Mouse (Mus musculus) induced T-regulatory cell, adult 2 months (primary cell): ENCODE data around the gene Rab14.

Experiments
- DNase-seq: peaks from one replicate; pipeline ENCODE4 v3.0.0-alpha.2; 2012; ENCODE audit warnings: low read depth

Gene Rab14

GRCm38 (mm10) chr2:35153844-35154554 lies 46.9 kb downstream of the Rab14 start:
- peak; percentile 35 for DNase-seq

DNA sequence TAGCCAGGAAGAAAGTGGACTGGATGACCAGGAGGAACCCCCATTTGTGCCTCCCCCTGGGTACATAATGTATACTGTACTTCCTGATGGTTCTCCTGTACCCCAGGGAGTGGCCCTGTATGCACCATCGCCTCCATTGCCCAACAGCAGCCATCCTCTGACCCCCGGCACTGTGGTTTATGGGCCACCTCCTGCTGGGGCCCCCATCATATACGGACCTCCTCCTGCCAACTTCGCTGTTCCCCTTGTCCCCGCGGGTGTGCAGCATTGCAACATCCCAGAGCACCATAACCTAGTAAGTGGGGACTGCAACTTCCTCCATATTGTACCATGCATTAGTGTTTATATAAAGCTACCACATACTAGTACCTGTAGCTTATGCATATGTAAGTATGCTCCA lies 47.7 kb downstream of the Rab14 start:
- no peak for DNase-seq

- no peak for DNase-seq
Measured at GRCm38 (mm10) chr2:35151303-35151882, 49.5 kb downstream of the Rab14 start.

- no peak for DNase-seq
Measured at GRCm38 (mm10) chr2:35148806-35149205, 52.1 kb downstream of the Rab14 start.

- DNase-seq, result no peak
Measured at GRCm38 (mm10) chr2:35141673-35142072, 59.2 kb downstream of the Rab14 start.

GRCm38 (mm10) chr2:35138576-35138975 lies 62.3 kb downstream of the Rab14 start:
- DNase-seq, result no peak

DNA sequence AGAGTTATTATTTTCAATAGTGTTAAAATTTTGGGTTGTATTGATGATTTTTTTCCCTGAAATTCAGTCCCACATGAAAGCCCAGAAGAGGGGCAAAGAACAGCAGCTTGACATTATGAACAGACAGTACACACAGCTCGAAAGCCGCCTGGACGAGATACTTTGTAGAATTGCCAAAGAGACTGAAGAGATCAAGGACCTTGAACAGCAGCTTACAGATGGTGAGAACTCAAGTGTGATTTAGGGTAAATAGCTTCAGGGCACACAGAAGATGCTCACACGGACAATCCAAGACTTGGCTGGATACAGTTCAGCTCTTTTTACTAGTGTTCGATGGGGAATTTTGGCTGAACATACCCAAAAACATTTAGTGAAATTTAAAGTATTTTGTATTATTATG lies 67.0 kb downstream of the Rab14 start:
- no peak for DNase-seq

- DNase-seq, result no peak
Measured at GRCm38 (mm10) chr2:35132662-35133055, 68.3 kb downstream of the Rab14 start.

DNA sequence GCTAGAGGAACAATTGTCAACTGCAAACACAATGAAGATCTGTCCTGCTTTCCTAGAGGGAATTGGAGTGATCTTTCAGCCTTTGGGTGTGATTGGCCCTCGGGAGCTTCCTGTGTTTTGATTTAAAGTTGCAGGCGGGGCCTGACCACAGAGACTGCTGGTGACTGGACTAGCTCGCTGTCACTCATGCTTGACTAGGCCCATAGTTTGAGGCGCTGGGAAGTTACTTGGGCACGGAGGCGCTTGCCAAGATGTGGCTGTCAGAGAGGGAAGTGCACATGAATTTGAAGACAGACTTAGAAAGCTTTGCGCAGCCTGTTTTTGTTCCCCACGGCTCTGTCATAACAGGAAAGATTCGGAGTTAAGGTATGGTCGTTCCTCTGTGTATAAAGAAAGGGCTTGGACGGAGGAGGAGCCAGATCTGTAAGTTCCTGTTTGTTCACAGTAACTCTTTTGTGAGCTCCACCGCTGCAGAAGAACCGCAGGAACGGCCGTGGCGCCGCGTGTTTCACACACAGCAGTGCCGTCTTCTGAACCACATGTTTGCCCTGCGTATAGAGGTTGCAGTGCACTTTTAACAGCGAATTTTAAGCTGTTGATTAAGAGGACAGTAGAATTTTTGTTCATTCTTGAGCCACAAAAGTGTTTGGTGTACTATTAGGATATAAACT lies 68.8 kb downstream of the Rab14 start:
- peak; percentile 99 for DNase-seq

DNA sequence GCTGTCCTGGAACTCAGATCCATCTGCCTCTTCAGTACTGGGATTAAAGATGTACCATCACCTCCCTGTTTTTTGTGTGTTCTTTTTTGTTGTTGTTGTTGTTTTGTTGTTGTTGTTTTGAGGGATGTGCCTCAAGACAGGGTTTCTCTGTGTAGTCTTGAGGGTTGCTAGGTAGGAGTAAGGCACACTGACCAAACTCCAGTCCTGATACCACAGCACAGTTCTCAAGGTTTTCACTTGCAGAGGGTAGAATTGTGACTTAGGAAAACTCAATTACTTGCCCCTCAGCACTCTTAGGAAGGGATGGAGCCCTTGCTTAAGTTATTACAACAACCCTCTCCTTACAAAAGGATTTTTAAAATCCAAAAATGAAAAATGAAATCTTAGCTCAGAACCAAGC lies 69.4 kb downstream of the Rab14 start:
- no peak for DNase-seq
